Mouse (Mus musculus) heart, adult 2 months (tissue): ENCODE measurements around the gene Hoxb2.

ENCODE experiments used
- CTCF ChIP-seq: fragments of 200-600 bp; IDR thresholded peaks from 2 replicates; pipeline ENCODE4 v1.8.1; 2022; ENCODE audit warnings: antibody characterized with exemption, mild to moderate bottlenecking, moderate library complexity
- POLR2A ChIP-seq: fragments of 200-500 bp; IDR thresholded peaks from 2 replicates; pipeline ENCODE4 v1.6.1; 2011; ENCODE audit warnings: mild to moderate bottlenecking, low read depth, low read length, control low read depth; ENCODE audit not compliant: insufficient read depth

- TF ChIP-seq CTCF (no peak), POLR2A (no peak)
Measured at GRCm38 (mm10) chr11:96321846-96322245, 28.5 kb upstream of the Hoxb2 start.
